Mouse (Mus musculus) adrenal gland, postnatal 14 days (tissue): Measurements from ENCODE around the gene Cd9. TPM values are rescaled to one million over a fixed set of nuclear protein-coding genes. Genes with fewer than 3 reads are reported as not detected.

Experiments
- DNase-seq: peaks from one replicate; pipeline ENCODE4 v3.0.0; 2021; ENCODE audit warnings: mixed read lengths
- long read RNA-seq, 2 experiments: library from polyadenylated mRNA; stranded (forward); transcript quantifications; one replicate each; pipeline ENCODE4 v2.0.0; 2021
- total RNA-seq: library from RNA; stranded (reverse); gene quantifications from 2 replicates; pipeline ENCODE4 v1.2.3, GENCODE M21; 2021

Cd9 gene
- total RNA-seq = 135 and 148 TPM in 2 replicates
- long read RNA-seq, experiment 1, transcript Cd9-201 (8 exons, 1,228 nt) = major isoform, 217 of 223 reads
- long read RNA-seq, experiment 1, partial matches to known transcripts = 3 of 223 reads
- long read RNA-seq, experiment 1, other reads (novel, unspliced or antisense) = 3 of 223 reads
- long read RNA-seq, experiment 2, transcript Cd9-201 (8 exons, 1,228 nt) = major isoform, 161 of 166 reads
- long read RNA-seq, experiment 2, partial matches to known transcripts = 3 of 166 reads
- long read RNA-seq, experiment 2, other reads (novel, unspliced or antisense) = 2 of 166 reads

GRCm38 (mm10) chr6:125494092-125494871, at the start of gene Cd9:
Gene Cd9 (minus strand): TSS chr6:125494791.
- DNase-seq = peak; percentile 87

- DNase-seq = no peak
Measured at GRCm38 (mm10) chr6:125541296-125541695, 46.7 kb upstream of the Cd9 start.

GRCm38 (mm10) chr6:125540826-125541225, 46.2 kb upstream of the Cd9 start:
- DNase-seq = peak; percentile 51

GRCm38 (mm10) chr6:125540199-125540598, 45.6 kb upstream of the Cd9 start:
- DNase-seq = no peak

- no peak for DNase-seq
Measured at GRCm38 (mm10) chr6:125539423-125539822, 44.8 kb upstream of the Cd9 start.

GRCm38 (mm10) chr6:125538469-125538868, 43.9 kb upstream of the Cd9 start:
- DNase-seq = peak; percentile 15

GRCm38 (mm10) chr6:125534990-125535389, 40.4 kb upstream of the Cd9 start:
- DNase-seq = no peak

- DNase-seq = no peak
Measured at GRCm38 (mm10) chr6:125533104-125533650, 38.6 kb upstream of the Cd9 start.

GRCm38 (mm10) chr6:125529479-125529878, 34.9 kb upstream of the Cd9 start:
- peak; percentile 37 for DNase-seq

- DNase-seq = no peak
Measured at GRCm38 (mm10) chr6:125528614-125529200, 34.1 kb upstream of the Cd9 start.

GRCm38 (mm10) chr6:125526066-125526465, 31.5 kb upstream of the Cd9 start:
- DNase-seq = no peak

GRCm38 (mm10) chr6:125524027-125524426, 29.4 kb upstream of the Cd9 start:
- no peak for DNase-seq

GRCm38 (mm10) chr6:125521558-125522193, 27.1 kb upstream of the Cd9 start:
- DNase-seq = peak; percentile 45

- peak; percentile 70 for DNase-seq
Measured at GRCm38 (mm10) chr6:125515503-125516315, 21.1 kb upstream of the Cd9 start.

- peak; percentile 47 for DNase-seq
Measured at GRCm38 (mm10) chr6:125512950-125513596, 18.5 kb upstream of the Cd9 start.

GRCm38 (mm10) chr6:125511196-125511595, 16.6 kb upstream of the Cd9 start:
- no peak for DNase-seq

GRCm38 (mm10) chr6:125510645-125511044, 16.1 kb upstream of the Cd9 start:
- DNase-seq = no peak

GRCm38 (mm10) chr6:125509783-125510182, 15.2 kb upstream of the Cd9 start:
- DNase-seq = no peak

- no peak for DNase-seq
Measured at GRCm38 (mm10) chr6:125506427-125506826, 11.8 kb upstream of the Cd9 start.

GRCm38 (mm10) chr6:125504622-125505355, 10.2 kb upstream of the Cd9 start:
- no peak for DNase-seq
